Comparison of ENCODE assay signal across 14 mouse cellular contexts in the genomic region with DNA sequence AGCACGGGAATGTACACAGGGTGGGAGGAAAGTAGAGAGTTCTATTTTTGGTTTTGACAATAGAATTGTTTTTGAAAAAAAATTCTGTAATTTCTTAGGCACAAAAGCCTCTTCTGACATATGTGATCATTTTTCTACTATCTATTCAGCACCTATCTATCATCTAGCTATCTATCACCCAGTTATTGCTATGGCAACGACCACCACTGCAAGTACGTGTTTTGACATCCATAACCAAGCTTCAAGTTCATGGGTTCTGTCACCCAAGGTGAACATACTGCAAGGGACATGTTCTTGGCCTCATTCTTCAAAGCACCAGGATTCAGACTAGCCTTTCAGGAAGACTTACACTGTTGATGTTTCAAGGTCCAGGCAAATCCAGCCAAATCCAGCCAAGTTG.
"Had no signal": no experiment of that assay in that cellular context is flagged by ENCODE, and none has a peak within 500 bp of the region (broad histone marks: within the 10 kb centered on the region; RNA-seq: fewer than 3 reads in every experiment).

No protein-coding gene starts in this region.

- H3K27ac ChIP-seq: midbrain, embryonic 10.5 days; neural tube, embryonic 12.5 days; stomach, embryonic 15.5 days; stomach, postnatal 0 days had no signal

- ATAC-seq: midbrain, embryonic 16.5 days had no signal

- H3K9me3 ChIP-seq: midbrain, embryonic 10.5 days; neural tube, embryonic 12.5 days; stomach, embryonic 15.5 days had no signal

- H3K36me3 ChIP-seq: midbrain, embryonic 10.5 days; neural tube, embryonic 12.5 days; stomach, embryonic 15.5 days had no signal

- DNase-seq: lung, adult 18-20 months; lung, embryonic 14.5 days; lung, postnatal 10 days; lung, postnatal 4 days; midbrain, embryonic 14.5 days; right cerebral cortex, postnatal 14 days; thymus, adult 2 months; thymus, postnatal 36 days had no signal

- H3K9ac ChIP-seq: lung, embryonic 14.5 days; neural tube, embryonic 12.5 days; stomach, embryonic 15.5 days had no signal

- H3K27me3 ChIP-seq: neural tube, embryonic 12.5 days; stomach, embryonic 15.5 days had no signal

- H3K4me1 ChIP-seq: neural tube, embryonic 12.5 days; stomach, embryonic 15.5 days had no signal

- H3K4me3 ChIP-seq: midbrain, embryonic 10.5 days; myocyte; neural tube, embryonic 12.5 days; stomach, embryonic 15.5 days had no signal

- H3K4me2 ChIP-seq: lung, embryonic 14.5 days; neural tube, embryonic 12.5 days; stomach, embryonic 15.5 days had no signal
